Mouse (Mus musculus): ENCODE results near the gene Mllt10.
A peak's percentile ranks its signal among the peaks of the same experiment; 100 is the strongest.

Mllt10 gene

GRCm38 (mm10) chr2:18201820-18202462 lies 146.9 kb downstream of the Mllt10 start:
- DNase-seq (ENCODE audit: low spot score) = no peak

DNA sequence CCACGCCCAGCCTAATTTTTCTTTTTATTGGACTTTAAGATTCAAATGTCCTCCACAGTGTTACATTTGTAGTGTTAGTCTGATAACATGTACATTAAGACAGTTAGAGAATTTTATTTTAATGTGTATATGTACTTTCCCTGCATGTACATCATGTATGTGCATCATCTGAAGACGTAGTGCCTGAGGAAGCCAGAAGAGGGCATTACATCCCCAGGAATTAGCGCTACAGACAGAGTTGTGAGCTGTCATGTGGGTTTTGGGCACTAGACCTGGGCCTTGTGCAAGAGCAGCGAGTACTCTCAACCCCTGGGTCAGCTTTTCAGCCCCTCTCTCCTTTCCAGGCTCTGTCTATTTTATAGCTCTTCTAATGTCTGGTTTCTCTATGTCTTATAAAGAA lies 147.9 kb downstream of the Mllt10 start:
- no peak for DNase-seq (ENCODE audit: low spot score)

- DNase-seq (ENCODE audit: low spot score) = peak; percentile 42
Measured at GRCm38 (mm10) chr2:18205118-18205517, 150.1 kb downstream of the Mllt10 start.

GRCm38 (mm10) chr2:18206811-18207210 lies 151.8 kb downstream of the Mllt10 start:
- DNase-seq (ENCODE audit: low spot score) = no peak

- DNase-seq (ENCODE audit: low spot score) = no peak
Measured at GRCm38 (mm10) chr2:18208578-18208977, 153.5 kb downstream of the Mllt10 start.

- DNase-seq (ENCODE audit: low spot score) = no peak
Measured at GRCm38 (mm10) chr2:18209211-18209823, 154.3 kb downstream of the Mllt10 start.

- no peak for DNase-seq (ENCODE audit: low spot score)
Measured at GRCm38 (mm10) chr2:18209948-18210347, 154.9 kb downstream of the Mllt10 start.

- DNase-seq (ENCODE audit: low spot score) = no peak
Measured at GRCm38 (mm10) chr2:18214031-18214430, 159.0 kb downstream of the Mllt10 start.

DNA sequence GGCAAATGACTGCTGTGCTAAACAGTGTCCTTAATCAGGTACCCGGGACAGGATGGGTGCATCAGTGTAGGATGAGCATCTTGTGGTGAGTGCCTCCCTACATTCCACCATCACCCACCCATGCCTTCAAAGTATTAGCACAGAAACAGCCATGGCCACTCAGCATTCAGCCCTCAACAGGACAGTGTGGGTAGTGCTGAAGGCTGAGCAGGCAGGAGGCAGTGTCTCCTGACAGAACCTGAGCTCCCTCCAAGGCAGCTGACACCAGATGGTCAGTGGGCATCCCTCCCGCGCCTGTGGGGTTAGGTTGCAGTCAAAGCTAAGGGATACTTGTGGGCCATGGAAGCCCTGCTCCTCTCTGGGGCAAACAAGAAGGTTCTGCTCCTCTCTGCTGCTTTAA lies 162.8 kb downstream of the Mllt10 start:
- no peak for DNase-seq (ENCODE audit: low spot score)

- no peak for DNase-seq (ENCODE audit: low spot score)
Measured at GRCm38 (mm10) chr2:18218500-18218899, 163.5 kb downstream of the Mllt10 start.

GRCm38 (mm10) chr2:18219136-18219535 lies 164.1 kb downstream of the Mllt10 start:
- no peak for DNase-seq (ENCODE audit: low spot score)

DNA sequence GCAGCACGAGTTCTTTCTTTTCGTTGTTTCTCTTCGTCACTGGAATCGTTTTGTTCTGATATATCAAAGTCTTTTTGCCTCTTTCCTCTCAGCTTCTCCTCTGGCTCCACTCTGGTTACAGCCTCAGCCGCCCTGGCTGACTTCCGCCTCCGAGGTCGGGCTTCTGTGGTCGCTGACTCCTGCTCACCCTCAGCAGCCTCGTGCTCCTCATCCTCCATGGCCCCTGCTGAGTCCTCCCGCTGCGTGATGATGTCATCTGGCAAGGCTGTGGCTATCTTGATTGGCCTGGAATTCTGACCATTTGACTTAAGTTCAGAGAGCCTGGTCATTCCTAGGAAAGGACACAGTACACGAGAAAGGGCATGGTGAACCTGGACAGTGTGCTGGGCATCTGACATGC lies 164.5 kb downstream of the Mllt10 start:
- no peak for DNase-seq (ENCODE audit: low spot score)

DNA sequence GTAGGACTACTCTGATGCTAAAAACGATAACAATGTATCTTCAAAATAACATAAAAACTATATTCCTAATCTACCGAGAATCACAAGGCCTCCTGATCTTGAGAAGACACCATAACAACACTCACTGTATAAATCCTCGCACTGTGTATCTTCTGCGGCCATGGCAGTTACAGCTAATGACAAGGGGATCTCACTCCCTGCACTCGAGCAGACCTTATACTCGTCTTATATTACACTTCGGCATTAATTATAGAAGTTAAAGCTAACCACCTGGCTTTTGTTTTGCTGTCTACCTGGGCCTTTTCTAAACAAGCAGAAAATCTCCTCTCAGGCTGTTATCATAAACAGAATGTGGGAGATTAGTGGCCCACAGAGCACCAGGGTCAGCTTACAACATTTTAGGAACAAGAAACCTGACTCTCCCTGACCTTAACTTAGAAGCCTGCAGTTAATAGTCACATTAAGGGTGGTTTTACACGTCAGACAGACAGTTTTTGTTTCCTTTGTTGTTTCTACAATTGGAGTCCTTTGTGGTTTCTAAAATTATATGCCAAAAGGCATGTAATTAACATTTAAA lies 173.5 kb downstream of the Mllt10 start:
- DNase-seq (ENCODE audit: low spot score) = no peak

DNA sequence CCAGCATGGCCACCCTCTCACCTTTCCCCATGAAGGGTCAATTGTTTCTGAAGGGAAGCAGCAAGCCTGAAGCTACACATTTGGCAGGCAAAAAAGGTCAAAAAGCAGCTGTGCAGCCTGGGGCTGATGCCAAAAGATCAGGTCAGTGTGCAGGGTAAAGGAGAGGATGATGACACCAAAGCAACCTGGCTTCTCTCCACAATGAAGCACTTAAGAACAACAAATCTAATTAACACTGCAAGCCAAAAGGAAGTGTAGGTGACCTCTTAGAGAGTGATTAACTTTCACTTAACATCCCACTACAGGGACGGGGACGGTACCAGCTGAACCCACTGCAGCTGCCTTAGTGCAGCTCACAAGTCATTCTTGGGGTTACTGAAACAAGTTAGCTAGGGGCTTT lies 174.2 kb downstream of the Mllt10 start:
- no peak for DNase-seq (ENCODE audit: low spot score)

GRCm38 (mm10) chr2:18231143-18231542 lies 176.1 kb downstream of the Mllt10 start:
- DNase-seq (ENCODE audit: low spot score) = no peak

DNA sequence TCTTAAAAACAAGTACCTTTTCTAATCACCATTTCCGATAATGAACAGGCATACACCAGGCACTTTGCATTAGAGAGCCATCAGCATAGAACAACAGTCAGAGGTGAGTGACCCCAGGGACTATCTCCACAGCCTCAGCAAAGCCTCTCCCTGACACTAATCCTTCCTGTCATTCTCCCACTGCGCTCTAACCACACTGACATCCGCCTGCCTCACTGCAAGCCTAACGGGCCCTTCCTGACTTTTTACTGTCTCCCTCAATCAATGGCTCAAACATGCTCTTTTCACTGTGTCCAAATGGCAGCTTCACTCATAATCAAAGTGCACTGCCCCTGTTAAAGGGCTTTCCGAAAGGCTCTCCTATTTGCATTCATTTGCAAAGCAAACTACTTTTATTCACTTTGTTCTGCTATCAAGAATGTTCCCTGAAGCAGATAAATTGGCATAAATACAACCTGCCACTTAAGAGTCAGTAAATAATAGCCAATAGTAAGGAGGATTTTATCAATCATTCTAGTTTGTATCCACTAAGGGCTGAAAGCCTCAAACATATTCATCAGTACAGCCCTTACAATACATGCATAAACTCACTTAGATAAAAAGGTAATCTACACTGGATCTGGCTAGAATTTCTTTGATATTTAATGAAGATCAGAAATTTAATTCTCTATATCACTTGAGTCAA lies 178.0 kb downstream of the Mllt10 start:
- no peak for DNase-seq (ENCODE audit: low spot score)

- DNase-seq (ENCODE audit: low spot score) = no peak
Measured at GRCm38 (mm10) chr2:18235524-18235923, 180.5 kb downstream of the Mllt10 start.

- no peak for DNase-seq (ENCODE audit: low spot score)
Measured at GRCm38 (mm10) chr2:18249224-18249623, 194.2 kb downstream of the Mllt10 start.
